Mouse (Mus musculus) E14TG2a.4 (cell line): ENCODE results near the gene Coq10a.

Experiments used
- H3K27me3 ChIP-seq: 2 replicates; pipeline ENCODE4 v1.6.1; 2014; ENCODE audit warnings: low read length, control low read depth; ENCODE audit not compliant: insufficient read depth
- H3K36me3 ChIP-seq: 2 replicates; pipeline ENCODE4 v1.6.1; 2014; ENCODE audit warnings: low read length, control low read depth; ENCODE audit not compliant: insufficient read depth
- H3K4me1 ChIP-seq: replicated peaks from 2 replicates; pipeline ENCODE4 v1.6.1; 2014; ENCODE audit warnings: low read depth, low read length, control low read depth
- H3K4me3 ChIP-seq: replicated peaks from 2 replicates; pipeline ENCODE4 v1.5.1; 2014; ENCODE audit warnings: mild to moderate bottlenecking, low read length
- H3K9me3 ChIP-seq: 2 replicates; pipeline ENCODE4 v1.6.1; 2014; ENCODE audit warnings: low read length, control low read depth
- CTCF ChIP-seq: conservative IDR thresholded peaks from 2 replicates; pipeline ENCODE4 v1.5.1; 2014; ENCODE audit warnings: low read length
- NANOG ChIP-seq: IDR thresholded peaks from 2 replicates; pipeline ENCODE4 v1.6.1; 2014; ENCODE audit warnings: borderline replicate concordance, low read length, mixed read lengths
- POU5F1 ChIP-seq: IDR thresholded peaks from 2 replicates; pipeline ENCODE4 v1.6.1; 2014; ENCODE audit warnings: low read length, borderline replicate concordance

Gene Coq10a

DNA sequence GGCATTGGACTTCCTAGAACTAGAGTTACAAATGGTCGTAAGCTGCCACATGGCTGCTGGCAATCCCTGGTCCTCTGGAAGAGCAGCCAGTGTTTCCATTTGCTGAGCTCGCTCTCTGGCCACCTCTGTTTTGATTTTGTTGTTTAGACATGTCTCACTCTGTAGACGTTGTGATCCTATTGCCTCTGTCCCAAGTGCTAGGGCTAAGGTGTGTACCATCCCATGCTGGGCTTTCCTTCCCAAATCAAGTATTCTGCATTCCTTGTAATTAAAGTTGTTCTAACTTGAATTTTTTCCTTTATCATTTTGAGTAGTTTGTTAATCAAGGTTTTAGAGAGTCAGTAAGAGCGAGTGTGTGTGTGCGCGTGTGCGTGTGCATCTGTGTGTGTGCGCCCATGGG lies 21.3 kb downstream of the Coq10a start:
- H3K36me3 ChIP-seq: peaks cover 76% of the 10 kb centered on the region
- TF ChIP-seq CTCF (no peak), NANOG (no peak), POU5F1 (no peak)
- H3K4me3 ChIP-seq: no peak overlapping the region
- H3K27me3 ChIP-seq: no peaks in the 10 kb centered on the region
- H3K9me3 ChIP-seq: no peaks in the 10 kb centered on the region
- peaks cover 52% of the 10 kb centered on the region for H3K4me1 ChIP-seq

DNA sequence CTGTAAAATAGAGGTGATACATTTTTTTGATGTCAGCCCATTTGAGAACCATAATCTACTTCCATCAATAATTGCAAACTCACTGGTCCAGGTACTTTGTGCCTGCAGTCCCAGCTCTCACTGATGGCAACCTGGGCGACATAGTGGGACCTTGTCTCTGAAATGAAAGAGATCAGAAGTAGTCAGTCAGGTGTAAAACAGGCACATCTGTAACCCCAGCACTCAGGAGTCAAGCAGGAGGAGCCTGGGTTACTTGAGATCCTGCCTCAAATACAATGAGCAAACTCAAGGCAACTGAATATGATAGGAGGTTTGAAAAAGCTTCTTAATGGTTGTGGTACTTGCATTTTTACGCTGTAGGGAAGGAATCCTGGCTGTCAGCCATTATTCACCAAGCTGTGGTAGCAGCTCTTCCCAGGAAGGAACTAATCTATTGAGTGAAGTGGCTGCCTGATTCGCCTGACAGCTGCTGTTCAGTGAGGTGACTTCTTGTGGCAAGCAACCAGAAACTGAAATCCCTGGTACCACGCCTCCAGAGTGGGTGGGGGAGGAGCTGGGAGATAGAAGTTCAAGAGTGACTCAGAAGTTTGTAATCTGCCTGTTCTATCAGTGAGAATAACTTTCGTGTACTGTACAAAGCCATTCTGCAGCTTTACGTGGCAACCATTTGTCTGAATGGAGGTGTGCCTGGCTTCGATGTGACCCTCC lies 24.1 kb downstream of the Coq10a start:
- Histone ChIP-seq H3K36me3 (peaks cover 75% of the 10 kb centered on the region), H3K4me3 (no peak overlapping the region), H3K9me3 (no peaks in the 10 kb centered on the region), H3K4me1 (peaks cover 76% of the 10 kb centered on the region), H3K27me3 (no peaks in the 10 kb centered on the region)
- TF ChIP-seq NANOG: no peak
- TF ChIP-seq CTCF: no peak
- no peak for TF ChIP-seq POU5F1

DNA sequence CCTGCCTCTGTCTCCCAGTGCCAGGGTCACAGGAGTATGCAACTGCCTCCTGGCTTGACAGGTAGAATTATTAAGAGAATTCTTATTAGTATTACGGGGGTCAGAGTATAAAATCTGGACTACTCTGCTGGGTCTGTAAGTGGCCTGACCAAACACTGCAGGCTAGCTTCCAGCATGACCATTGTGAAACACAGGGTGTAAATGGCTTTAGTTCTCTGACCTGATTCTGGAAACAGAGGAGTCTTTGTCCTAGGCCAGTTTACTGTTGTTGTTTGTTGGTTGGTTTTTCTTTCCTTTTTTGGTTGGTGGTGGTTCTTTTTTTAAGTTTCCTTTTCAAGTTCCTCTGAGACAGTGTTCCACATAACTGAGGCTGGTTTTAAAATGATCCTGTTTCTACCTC lies 25.4 kb downstream of the Coq10a start:
- peaks cover 76% of the 10 kb centered on the region for H3K36me3 ChIP-seq
- no peaks in the 10 kb centered on the region for H3K27me3 ChIP-seq
- H3K4me3 ChIP-seq: no peak overlapping the region
- H3K4me1 ChIP-seq: peaks cover 86% of the 10 kb centered on the region
- no peaks in the 10 kb centered on the region for H3K9me3 ChIP-seq
- TF ChIP-seq NANOG: no peak
- TF ChIP-seq POU5F1: no peak
- no peak for TF ChIP-seq CTCF

DNA sequence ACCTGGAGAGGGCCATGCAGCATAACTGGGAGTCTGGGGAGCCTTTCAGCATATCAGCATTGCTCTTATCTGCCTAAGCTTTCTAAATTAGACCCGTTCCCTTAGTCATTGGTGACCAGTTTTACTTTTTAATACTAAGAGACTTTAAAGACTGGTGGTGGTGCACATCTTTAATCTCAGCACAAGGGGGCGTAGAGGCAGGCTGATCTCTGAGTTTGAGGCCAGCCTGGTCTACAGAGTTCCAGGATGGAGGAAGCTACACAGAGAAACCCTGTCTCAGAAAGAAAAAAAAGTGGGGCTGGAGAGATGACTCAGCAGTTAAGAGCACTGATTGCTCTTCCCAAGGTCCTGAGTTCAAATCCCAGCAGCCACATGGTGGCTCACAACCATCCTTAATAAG lies 28.5 kb downstream of the Coq10a start:
- Histone ChIP-seq H3K36me3 (peaks cover 56% of the 10 kb centered on the region), H3K4me3 (0 out of 2 replicates have a peak overlapping the region, but pooled peaks have one; percentile 100), H3K9me3 (no peaks in the 10 kb centered on the region), H3K27me3 (no peaks in the 10 kb centered on the region), H3K4me1 (peaks cover 74% of the 10 kb centered on the region)
- peak; percentile 53 for TF ChIP-seq CTCF
- no peak for TF ChIP-seq POU5F1
- no peak for TF ChIP-seq NANOG

DNA sequence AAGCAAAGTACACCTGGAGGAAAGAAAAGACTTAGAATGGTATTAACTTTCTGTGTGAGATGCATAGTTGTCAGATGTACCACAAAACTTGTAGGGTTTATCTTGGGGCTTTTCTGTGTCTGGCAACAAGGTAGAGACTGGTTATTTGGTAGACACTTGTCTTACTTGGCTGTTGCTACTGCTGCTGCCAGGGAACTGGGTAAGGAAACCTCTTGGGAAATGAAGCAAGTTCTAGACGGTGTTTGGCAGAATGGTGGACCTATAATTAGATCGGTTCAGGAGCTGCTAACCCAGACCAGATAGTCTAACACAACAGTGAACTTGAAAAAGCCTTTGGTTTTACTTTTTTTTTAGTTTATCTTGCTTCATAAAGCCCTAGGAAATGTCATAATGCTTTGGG lies 29.8 kb downstream of the Coq10a start:
- peaks cover 48% of the 10 kb centered on the region for H3K36me3 ChIP-seq
- H3K9me3 ChIP-seq: no peaks in the 10 kb centered on the region
- H3K4me3 ChIP-seq: peak overlapping the region; percentile 100
- peaks cover 65% of the 10 kb centered on the region for H3K4me1 ChIP-seq
- TF ChIP-seq CTCF: no peak
- no peak for TF ChIP-seq POU5F1
- no peak for TF ChIP-seq NANOG
- H3K27me3 ChIP-seq: no peaks in the 10 kb centered on the region

DNA sequence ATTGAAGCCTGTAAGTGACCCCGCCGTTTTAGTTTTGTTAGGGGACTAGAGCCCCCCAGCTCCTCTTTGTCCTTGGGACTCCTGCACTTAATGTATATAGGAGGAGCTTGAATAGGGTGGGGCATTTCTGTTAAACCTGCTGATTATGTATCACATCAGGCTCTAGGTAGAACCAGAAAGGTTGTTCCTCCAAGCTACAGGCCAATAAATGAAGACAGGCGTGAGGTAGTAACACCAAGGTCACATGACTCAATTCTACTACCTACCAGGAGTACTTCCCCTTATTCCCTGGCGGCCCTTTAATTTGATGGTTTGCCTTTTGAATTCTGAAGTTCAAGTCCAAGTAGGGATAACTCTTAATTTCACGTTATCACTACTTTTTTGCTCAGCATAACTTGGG lies 30.4 kb downstream of the Coq10a start:
- peaks cover 46% of the 10 kb centered on the region for H3K36me3 ChIP-seq
- H3K4me3 ChIP-seq: peak overlapping the region; percentile 100
- H3K27me3 ChIP-seq: no peaks in the 10 kb centered on the region
- H3K4me1 ChIP-seq: peaks cover 59% of the 10 kb centered on the region
- no peaks in the 10 kb centered on the region for H3K9me3 ChIP-seq
- TF ChIP-seq CTCF: no peak
- TF ChIP-seq NANOG: no peak
- no peak for TF ChIP-seq POU5F1

DNA sequence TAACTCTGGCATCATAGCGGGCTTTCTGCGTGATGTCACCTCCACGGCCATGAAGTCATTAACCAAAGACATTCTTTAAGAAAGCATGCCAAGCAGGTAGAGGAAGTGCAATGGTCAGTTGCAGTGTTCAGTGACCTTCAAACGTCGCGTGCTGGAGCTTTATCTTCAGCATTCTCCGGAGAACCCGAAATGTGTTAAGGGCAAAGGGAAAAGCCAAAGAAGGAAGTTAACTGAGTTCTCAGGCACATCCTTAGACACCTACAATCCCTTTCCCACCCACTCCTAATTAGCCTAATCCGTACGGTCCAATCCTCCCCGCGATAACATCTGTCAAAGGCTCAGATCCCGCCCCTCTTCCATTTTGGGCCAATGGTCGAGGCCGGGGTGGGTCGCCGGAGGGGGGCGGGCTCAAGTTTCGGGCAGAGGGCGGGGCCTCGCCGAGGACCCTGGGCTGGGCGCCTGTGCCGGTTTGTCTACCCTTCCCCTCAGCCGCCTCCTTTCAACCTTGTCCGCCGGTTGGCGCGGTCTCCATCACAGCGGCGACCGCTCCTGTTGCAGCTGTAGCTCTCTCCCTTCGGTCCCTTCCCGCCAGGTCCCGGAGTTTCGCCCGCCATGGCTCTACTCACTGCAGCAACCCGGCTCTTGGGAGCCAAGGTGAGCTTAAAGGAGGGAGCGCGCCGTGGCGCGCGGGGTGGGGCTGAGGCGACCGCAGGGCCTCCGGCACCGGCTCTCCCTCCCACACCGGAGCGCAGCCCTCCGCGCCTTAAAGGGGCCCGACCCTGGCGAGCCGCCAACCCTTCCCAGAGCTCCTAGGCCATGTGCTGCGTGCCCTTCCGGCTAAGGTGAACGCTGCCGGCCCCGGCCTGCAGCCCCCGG lies 31.3 kb downstream of the Coq10a start, which contains the start of gene Cs:
Gene Cs, plus strand, starts transcription at position 429 of the 876 bp plus-strand sequence.
- peak within 1 kb of the TSS; percentile 100 for H3K4me3 ChIP-seq
- H3K27me3 ChIP-seq: no peaks in the 10 kb centered on the region
- H3K9me3 ChIP-seq: no peaks in the 10 kb centered on the region
- H3K36me3 ChIP-seq: peaks cover 37% of the 10 kb centered on the region
- TF ChIP-seq NANOG: no peak
- TF ChIP-seq POU5F1: no peak
- no peak for TF ChIP-seq CTCF
- H3K4me1 ChIP-seq: peaks cover 51% of the 10 kb centered on the region

DNA sequence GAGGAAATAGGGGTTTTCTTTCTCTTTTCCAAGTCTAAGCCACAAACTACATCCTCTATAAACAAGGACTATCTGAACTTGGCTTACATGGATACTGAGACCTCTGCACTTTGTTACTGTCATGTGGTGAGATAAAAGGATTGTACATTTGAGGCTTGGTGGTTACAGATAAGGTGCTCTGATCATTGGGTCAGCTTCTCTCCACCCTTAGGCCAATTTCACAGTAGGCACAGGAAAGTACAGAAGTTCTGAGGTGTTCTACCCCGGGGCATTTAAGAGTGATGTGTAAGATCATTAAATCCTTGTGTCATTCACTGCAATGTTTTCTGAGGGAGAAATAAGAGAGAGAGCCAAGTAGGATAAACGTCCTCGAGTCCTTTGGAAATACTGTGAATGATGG lies 32.2 kb downstream of the Coq10a start:
- Histone ChIP-seq H3K4me1 (peaks cover 42% of the 10 kb centered on the region), H3K4me3 (peak overlapping the region; percentile 100; the same call in 1 of the 2 replicates), H3K36me3 (peaks cover 27% of the 10 kb centered on the region), H3K27me3 (no peaks in the 10 kb centered on the region), H3K9me3 (no peaks in the 10 kb centered on the region)
- TF ChIP-seq CTCF (no peak), POU5F1 (no peak), NANOG (no peak)
